Mouse (Mus musculus) mesoderm, embryonic 11.5 days (tissue): ENCODE measurements around the gene Arhgef11.
A peak's percentile ranks its signal among the peaks of the same experiment; 100 is the strongest.

Experiments used
- DNase-seq: peaks from one replicate; pipeline ENCODE4 v3.0.0-alpha.2; 2012; ENCODE audit warnings: low read depth, low spot score

The Arhgef11 gene

DNA sequence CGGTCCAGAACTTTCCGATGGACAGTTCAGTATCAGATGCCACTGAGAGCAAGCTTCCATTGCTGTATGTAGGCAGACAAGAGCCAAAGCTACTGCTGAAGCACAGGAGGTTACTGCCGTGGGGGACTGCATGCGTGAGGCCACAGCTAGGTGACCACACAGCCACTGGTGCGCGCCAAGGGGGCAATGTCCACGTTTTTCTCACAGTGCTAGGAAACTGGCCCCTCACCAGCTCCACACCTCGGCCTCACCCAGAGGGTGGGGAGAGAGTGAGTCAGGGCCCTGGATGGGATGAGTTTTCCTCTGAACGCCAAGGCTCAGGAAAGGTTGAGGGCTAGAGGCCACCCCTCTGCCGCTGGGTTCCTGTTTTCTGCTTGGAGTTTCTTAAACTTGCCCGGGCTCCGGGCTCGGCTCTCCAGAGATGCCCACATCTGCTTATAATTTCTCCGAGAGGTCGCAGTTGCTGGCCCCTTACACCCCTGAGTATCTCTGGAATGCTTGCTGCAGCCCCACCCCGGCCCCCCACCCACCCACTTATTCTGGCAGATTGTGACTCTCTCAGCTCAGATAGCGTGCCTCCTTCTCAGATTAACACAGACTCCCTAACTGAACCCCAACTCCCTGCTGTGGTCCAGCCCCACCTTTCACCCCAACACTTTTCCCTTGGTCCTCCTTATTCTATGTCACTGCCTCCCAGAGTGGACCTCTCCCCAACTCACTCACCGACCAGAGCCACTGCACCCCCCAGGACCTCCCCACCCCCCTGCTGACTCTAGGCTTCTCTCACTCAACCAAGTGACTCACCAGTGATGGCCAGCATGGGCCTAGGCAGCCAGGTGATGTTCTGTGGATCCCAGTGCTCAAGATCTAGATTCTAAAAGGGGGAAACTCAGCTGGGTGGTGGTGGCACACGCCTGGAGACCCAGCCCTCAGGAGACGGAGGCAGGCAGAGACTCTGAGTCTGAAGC is 144.3 kb downstream of the Arhgef11 start:
- DNase-seq = no peak

- no peak for DNase-seq
Measured at GRCm38 (mm10) chr3:87763202-87763601, 145.8 kb downstream of the Arhgef11 start.

GRCm38 (mm10) chr3:87763683-87764289 is 146.4 kb downstream of the Arhgef11 start:
- peak; percentile 59 for DNase-seq

DNA sequence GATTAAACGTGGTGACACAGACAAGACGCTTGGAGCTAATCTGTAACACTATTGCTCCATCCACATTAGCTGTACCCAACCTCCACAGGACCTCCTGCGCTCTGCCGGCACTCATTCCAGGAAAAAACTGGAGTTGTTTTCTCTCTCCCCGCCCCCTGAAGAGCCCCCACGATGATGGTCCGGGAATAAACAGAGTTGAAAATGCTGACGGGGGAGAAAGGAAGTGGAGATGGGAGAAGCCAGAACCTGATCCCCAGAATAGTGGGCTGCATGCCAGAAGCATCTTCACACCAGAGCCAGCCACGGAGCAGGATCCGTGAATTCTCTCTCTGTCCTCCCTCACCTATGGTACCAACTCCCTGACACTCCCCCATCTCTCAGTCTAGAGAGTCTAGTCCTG is 147.1 kb downstream of the Arhgef11 start:
- no peak for DNase-seq

- DNase-seq = peak; percentile 54
Measured at GRCm38 (mm10) chr3:87765091-87765490, 147.7 kb downstream of the Arhgef11 start.

DNA sequence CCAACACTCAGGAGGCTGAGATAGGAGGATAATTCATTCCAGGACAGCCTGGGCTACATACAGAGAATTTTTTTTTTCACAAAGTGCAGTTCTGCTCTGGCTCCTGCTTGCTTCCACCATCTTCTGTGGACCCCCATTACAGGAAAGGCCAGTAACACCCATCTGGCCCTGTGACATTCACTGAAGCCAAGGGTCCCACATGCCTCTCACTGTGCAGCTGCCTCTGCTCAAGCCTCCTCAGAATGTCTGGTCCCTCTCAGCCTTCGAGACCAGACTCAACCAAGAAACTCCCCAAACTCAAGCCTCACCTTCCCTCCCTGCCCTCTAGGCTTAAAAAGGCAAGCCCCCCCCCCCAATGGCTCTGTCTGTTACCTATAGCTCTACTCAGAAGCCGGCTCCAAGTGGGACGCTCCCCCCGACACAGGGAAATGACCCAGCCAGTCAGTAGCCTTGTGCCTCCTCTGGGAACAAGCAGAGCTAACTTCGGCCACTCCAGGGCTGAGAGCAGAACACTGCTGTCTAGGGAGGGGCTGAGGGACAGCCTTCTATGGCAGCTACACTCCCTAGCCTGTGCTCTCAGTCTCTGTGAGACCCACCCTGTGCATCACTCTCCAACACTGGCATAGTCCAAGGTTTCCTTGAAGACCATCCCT is 148.4 kb downstream of the Arhgef11 start:
- no peak for DNase-seq

- no peak for DNase-seq
Measured at GRCm38 (mm10) chr3:87766284-87766667, 148.9 kb downstream of the Arhgef11 start.

DNA sequence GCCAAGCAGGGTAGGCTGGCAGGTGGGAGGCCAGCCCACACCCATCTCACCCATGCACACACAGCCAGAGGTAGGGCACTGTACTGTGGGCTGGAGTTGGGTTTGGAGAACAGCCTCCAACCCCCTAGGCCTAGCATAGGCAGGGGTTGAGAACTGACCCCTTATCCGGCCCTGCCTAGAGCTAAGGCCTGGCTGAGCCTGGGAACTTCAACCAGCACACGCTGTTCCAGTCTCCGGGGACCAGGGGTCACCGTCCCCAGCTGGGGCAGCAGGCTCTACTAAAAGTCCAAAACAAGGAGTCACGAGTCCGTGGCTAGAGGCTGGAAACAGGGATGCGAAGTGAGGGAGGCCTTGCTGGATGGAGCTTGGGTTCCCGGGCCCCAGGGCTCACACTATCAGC is 150.4 kb downstream of the Arhgef11 start:
- DNase-seq = no peak

GRCm38 (mm10) chr3:87768431-87768830 is 151.1 kb downstream of the Arhgef11 start:
- no peak for DNase-seq

DNA sequence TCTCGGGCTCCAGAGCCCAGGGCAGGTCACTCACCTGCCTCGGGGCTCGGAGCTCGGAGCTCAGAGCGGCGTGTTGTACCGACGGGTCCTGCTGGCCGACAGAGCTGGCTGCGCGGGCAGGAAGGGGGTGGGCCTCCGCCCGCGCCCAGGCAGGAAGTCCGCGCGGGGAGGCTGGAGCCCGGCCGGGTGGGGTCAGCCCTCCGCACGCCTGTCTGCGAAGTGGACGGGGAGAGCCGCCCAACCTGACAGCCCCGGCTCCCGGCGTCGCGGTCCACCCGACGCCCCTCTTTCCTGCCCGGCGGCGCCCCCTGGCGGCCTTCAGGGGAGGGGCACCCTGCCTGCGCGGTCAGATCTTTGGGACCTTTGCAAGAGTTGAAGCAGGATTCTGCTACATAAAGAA is 151.5 kb downstream of the Arhgef11 start:
- peak; percentile 88 for DNase-seq

DNA sequence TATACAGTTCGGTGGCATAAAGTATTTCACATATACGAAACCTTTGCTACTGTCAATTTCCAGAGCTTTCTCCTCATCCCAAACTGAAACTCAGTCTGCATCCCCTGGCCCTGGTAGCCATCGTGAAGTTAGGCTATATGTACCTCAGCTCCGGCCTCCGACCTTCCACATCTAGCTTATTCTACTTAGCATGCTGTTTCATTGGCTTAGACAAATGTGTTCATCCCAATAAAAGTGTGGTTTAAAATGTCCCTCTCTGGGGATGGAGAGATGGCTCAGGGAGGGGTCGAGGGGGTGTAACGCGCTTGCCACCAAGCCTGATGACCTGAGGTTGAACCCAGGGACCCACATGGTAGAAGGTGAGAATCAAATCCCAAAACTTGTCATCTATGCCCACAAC is 152.1 kb downstream of the Arhgef11 start:
- no peak for DNase-seq

GRCm38 (mm10) chr3:87770280-87770679 is 152.9 kb downstream of the Arhgef11 start:
- peak; percentile 81 for DNase-seq

DNA sequence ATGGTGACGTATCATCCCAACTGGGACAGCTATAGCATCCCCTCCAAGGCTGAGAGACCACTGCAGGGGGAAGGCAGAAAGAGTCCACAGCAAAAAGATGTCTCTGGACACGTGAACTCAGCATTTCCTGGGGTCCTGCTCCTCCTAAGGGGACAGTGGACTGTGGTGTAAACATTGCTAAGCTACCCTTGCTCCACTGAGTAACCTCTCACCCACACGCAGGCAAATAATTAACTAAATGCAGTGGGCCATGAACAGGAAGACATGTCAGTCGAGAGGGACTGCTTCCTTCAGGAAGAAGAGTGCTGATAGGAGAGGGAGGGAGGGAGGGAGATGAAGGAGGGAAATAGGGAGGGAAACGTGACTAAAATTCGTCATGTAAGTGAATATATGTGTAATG is 153.7 kb downstream of the Arhgef11 start:
- DNase-seq = no peak

DNA sequence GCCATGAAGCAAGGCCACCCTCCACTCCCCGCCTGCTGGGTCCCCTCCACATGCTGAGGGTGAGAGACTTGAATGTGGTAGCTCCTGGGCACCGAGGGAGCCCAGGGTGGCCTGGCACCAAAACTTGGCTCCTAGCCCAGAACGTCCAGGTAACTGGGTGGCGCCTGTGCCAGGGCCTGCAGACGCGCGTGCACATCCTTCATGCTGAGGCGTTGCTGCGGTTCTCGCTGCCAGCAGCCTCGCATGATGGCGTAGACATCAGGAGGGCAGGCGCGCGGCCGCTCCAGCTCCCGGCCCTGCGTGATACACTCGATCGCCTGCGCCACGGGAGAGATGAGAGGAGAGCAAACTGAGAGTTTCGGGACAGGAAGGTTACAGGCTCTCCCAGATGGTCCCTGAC is 160.9 kb downstream of the Arhgef11 start:
- DNase-seq = no peak

DNA sequence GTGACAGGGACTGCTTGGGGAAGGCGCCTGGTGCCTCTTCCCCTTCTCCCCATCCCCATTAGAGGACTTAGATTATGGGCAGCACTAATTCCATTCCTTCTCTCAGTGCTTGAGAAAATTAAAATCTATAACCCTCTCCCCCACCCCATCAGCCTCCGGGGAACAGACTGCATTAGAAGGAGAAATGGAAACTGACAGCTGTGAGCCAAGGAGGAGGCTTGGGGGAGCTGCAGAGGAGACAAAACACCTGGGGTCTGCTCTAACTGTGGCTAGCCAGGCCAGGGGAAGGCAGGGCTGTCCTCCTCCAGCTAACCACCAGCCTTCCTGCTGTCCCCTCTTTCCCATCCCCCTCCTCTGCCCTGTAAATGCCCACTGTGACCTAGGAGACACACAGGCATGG is 161.7 kb downstream of the Arhgef11 start:
- DNase-seq = no peak

DNA sequence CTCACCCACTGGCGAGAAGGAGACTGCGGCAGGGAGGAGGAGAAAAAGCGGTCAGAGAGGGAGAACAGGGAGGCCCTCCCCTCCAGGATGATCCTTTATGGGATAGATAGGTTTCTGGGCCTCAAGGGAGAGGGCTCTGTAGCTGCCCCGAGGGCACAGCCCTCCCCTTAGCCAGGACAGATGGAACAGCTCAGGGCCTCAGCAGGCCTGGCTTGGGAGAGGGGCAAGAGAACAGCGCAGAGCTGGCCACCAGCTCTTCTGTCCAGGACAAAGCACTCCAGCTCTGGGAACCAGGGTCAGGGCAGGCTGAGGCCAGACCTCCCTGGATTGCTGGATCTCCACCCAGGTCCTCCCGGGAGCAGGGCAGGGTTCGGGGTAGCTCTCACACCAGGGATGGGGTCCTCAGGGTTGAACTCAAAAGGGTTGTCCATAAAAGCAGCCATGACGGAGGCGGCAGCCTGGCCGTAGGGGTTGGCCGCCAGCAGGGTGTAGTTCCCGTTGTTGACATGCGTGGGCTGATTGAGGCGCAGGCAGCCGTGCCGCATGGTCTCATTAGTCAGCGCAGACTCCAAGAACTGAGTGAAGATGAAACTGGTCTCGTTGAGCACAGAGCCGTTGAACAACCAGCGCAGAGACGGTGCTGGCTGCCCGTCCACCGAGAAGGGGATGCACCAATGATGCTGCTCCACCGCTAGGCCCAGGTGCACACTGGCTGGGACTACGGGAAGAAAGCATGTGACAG is 166.1 kb downstream of the Arhgef11 start:
- no peak for DNase-seq

GRCm38 (mm10) chr3:87785156-87785555 is 167.8 kb downstream of the Arhgef11 start:
- no peak for DNase-seq

DNA sequence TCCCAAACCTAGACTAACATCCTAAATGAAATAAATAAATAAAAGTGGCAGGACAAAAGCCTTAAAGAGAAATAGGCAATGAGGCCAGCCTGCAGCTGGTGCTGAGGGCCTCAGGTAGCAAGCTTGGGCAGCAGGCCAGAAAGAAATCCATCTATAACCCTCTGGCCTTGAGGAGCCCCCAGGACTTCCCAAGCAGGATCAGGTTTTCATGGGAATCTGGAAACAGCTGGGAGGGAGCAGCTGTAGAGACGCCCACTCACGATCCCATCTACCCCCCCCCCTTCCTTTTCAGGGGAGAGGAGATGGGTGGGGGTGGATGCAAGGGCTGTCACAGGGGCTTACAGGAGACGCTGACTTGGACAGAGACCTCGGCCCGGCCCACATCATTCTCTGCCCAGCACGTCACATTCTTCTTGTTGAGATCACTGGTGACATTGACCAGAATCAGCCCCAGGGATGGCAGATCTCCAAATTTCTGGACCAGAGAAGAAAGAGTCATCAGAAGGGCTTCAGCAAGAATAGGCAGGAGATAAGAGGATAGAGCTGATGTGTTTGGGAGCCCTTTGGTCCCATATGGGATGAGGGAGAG is 168.4 kb downstream of the Arhgef11 start:
- DNase-seq = no peak
